Mouse (Mus musculus) mature B cell (primary cell): ENCODE measurements around the gene Armc12.

ENCODE experiments used
- in situ Hi-C: fragments of 300-500 bp; cut with MboI; formaldehyde crosslinking; loops from 2 replicates; pipeline ENCODE4 v1.14.3; 2019

Armc12 gene

DNA sequence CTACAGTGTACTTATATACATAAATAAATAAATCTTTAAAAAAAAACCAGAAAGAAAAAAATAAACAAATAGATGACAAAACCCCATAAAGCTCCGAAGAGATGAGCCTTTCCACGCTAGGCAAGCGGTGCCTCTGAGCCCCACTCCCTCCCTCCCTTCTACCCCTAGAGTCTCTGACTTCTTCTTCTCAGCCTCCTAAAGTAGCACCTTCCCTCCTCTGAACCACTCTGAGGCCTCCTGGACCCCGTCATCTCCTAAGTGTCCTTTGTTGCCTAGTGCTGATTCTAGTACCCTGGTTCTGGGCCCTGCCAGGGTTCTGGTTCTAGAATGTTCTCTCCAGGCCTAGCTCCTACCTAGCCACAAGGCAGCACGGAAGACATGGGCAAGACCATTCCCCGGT lies at the start of gene Armc12:
Gene Armc12, plus strand, starts transcription at position 301 of the 400 bp plus-strand sequence.
- in situ Hi-C loops = loop anchor here (25.0 kb wide), 1 partner anchor 143 kb away; no protein-coding TSS in a partner anchor

DNA sequence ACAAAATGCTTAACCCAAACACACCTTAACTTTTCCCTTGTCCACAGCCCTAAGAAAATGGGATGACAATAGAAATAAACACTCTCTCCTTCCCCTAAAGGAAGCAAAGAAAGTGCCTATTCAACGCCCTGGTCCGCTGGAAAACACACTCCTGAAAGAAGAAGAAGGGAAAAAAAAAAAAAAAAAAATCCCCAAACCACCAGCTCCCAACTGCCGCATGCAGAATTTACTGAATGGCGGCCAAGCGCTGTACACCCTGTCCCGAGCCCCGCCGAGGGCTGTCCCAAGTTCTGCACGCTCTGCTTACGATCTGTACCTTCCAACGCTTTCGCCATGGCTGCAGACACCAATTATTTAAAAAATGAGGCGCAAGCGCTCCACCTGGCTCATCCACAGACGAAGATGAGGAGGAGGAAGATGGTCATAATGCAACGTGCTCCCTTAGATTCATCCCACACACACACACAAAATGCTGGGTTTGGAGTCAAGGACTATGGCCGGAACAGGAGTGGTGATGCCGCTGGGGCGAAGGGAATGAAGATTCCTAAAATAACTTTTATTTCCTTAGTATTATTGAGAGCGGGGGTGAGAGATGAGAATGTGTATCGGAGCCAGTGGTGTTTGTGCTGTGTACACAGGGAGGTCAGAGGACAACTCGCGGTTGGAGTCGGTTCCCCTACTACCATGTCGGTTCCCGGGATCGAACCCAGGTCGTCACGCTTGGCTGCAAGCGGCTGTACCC lies 45.7 kb upstream of the Armc12 start:
- in situ Hi-C loops = loop anchor here (5.0 kb wide), 1 partner anchor 37 kb away; no protein-coding TSS in a partner anchor

DNA sequence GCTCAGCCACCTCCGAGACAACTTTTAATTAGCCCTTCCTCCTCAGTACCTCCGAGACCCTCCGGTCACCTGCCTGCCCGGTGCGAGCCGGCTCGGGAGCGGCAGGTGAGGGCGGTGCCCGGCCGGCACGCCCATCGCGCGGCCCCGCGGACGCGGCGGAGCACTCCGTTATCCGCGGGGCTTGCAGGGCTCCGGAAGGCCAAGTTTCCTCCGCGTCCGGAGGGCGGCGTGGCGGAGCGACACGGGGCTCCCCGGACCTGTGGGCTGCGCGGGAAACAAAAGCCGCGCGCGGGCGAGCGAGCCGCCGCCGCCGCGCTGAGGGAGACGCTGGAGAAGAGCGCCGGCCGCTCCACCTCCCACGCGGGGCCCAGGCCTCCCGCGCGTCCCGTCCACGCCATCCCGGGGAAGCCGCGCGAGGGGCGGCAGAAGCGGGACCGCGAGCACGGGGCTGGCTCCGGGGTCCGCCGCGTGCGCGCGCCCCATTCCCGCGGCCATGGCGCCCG lies 45.1 kb upstream of the Armc12 start:
- in situ Hi-C loops = no loop called here

DNA sequence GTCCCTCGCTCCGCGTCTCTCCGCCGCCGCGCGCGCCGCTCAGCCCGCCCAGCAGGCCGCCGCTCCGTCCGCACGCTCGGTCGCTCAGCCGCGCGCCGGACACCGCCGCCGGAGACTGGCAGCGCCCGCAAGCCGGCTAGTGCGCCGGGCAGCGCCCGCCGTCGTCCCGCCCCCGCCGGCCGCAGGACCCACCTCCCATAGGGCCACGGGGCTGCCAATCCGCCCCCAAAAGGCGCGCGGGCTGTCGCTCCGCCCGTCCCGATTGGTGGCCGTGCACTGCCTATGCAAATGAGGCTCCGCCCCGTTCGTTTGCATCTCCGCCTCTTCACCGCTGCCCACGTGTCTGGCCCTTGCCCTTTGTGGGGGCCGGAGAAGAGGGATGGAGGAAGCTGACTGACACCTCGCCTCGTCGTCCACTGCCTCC lies 44.6 kb upstream of the Armc12 start:
- in situ Hi-C loops = no loop called here

DNA sequence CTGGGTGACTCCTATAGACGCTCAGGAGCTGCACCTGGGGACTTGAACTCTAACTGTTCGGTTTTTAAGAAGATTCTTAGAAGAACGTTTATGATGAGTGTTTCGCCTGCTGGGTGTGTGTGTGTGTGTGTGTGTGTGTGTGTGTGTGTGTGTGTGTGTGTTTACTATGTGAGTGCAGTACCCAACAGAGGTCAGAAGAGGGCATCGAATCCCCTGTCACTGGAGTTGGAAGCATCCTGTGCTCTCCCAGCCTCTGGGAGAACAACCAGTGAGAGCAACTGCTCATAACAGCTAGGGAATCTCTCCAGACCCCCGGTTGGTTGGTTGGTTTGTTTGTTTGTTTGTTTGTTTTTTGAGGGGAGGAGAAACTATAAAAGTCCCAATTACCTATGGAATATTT lies 43.9 kb upstream of the Armc12 start:
- in situ Hi-C loops = no loop called here

DNA sequence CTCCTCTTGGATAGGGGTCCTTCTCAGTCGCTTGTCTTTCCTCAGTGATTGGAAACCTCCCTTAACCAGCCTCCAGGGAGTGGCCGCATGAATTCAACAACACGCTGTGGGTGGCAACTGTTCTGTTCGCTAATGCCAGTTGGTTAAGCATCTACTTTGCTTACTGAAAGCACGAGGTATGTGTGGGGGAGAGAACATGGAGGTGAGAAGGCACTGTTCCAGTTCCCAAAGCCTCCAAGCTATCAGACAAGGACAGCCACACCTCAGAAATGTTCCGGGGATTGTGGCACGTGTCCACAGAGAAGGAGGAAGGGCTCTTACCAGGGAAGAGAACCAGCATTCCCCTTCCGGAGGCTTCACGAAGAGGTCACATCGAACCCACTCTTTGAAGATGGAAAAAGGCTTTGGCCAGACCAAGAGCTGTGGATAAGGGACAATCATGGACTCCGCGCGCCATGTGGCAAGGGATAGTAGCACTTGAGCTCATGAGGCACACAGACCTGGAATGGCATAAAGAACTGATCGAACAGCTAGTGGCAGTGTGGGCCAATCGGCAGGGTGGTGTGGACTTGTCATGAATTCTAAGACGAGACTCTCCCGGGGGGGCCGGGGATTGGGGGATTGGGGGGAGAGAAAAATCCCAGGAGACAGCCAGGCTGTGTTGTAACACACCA lies 42.9 kb upstream of the Armc12 start:
- in situ Hi-C loops = no loop called here

DNA sequence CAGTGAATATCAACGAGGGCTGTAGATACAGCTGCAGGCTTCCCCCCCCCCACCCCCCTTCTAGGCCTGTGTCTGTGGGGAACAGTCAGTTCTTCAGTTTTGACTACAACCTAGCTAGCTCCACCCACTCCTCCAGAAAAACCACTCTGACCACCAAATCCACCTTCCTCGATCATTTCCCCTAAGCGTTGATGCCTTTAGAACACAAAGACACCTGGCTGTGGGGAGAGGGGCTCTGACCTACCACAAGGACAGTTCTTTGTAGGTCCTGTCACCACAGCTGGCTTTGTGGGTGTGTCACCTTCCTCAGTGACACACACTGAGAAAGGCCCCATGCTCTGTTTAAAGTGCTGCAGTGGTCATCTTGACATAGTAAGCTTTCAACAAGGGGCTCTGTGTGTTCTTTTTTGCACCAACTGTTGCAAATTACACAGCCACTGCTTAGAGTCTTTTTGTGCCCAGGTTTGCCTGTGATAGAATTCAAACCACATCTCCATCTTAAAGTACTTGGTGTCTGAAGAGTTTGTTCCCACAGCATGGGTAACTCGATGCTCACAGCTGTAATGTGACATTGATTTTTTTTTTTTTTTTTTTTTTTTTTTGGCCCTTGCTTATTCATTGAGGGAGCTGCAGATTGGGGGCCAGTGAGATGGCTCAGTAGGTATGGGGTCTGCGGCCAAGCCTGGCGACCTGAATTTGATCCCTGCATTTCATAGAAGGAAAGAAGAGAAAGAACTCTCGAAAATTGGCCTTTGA lies 42.2 kb upstream of the Armc12 start:
- in situ Hi-C loops = no loop called here

DNA sequence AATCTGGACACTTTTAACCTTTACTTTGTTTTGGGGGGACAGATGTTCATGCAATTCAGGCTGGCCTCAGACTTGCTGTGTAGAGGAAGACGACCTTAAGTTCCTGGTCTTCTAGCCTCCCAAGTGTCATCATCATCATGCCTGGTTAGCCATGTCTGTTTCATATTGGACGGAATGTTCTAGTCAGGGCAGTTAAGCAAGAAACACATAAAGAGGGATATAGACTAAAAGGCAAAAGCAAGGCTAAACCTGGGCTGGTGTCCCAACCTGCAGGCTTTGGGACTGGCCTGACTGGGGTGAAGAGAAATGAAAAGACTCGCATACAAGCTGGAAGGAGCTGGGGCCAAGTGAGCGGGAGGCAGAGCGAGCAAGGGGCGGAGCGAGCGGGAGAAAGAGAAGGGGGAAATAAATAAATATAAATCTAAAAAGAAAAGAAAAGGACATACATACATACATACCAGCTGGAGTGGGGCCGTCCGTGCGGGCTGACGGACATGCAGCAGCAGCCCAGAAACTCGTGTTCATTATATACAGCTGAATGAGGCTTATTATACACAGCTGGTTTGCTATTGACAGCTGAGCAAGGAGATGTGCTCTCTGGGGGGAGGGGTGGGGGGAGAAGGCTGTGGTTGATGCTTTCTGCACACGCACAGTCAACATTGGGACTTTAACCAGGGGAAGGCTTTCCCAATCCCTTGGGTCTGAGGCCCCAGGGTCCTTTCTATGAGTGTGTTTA lies 39.4 kb upstream of the Armc12 start:
- in situ Hi-C loops = no loop called here

DNA sequence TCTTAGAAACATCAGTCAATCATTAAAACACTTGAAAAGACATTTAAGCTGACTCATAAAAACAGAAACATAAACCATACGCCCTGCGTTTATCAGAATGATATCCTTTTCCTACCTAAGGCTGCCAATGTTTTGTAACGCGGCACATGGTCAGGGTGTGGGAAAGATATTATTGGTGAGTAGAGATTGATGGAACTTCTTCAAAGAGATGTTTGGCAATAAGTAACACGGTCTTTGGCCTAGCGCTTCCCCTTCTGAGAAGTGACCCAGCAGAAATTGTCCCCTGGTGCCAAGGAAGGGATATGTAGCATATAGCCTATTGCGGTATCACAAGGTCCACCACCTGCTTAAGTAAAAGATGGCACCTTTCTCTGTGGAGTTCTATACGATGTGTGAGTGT lies 34.8 kb upstream of the Armc12 start:
- in situ Hi-C loops = no loop called here

DNA sequence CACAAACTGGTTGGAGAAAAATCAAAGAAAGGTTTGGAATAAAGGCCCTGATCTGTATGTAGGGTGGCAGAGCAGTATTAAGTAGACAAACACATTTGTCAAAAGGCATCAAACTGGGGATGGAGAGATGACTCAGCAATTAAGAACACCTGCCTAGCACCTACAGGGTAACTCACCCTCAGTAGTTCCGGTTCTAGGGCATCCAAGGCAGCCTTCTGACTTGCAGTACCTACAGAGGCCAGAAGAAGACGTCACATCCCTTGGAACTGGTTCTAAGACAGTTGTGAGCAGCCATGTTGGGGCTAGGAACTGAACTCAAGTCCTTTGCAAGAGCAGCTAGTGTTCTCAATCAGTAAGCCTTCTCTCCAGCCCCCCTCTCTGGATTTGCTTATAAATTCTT lies 31.4 kb upstream of the Armc12 start:
- in situ Hi-C loops = no loop called here

DNA sequence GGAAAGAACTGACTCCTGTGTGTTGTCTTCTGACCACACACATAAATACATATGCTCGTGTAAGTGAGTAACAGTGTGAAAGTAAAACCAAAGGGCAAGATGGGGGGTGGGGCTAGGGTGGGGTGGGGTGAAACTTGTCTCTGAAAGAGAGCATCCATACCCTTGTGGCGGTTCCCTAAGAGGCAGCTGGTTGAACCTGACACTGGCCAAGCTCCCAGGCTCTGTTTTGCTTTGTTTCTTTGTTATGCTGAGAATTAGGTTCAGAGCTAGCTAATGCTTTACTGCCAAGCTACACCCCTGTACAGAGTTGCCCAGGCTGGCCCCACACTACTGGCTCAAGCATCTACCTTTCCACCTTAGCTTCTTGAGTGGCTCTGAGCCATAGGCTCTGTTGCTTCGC lies 30.1 kb upstream of the Armc12 start:
- in situ Hi-C loops = no loop called here

DNA sequence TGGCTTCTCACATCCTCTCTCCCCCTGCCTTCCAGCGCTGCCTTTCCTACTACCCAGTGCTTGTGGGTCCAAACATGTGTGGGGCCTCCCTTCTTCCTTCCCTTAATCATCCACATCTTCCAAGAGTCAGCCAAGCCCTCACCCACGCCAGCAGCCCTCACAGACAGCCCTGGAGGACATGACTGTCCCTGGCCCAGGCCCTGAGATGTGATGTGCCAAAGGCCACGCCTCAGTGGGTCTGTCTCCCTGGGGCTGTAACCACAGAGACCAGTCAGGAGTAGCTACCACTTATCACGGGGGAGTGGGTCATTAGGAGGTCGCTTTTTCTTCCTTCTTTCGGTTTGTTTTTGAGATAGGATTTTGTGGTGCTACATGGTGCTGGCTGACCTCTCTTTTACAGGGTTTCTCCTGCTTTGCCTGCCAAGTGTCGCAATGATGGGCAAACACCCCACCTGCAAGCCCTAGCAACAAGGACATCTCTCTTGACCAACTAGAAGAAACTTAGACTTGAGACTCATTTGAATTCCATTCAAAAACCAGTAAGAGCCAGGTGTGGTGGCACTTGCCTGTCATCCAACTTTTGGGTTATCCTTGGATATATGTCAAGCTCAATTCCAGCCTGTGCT lies 28.3 kb upstream of the Armc12 start:
- in situ Hi-C loops = no loop called here

DNA sequence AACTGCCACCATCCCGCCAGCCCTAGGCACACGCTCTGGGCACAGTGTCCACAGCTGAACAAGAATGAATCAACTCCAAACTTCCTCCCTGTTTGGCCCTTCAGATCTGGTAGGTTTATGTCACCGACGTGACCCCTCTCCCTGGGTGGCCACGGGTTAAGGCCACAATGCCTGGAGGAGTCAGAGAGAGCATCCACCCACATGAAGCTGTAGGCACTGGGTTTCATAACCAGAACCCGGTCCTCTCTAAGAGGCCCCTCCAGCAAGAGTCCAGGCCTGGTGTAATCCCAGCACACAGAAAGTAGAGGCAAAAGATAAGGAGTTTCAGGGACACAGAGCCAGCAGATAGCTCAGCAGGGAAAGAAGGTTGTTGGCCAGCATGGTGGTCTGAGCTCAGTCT lies 26.4 kb upstream of the Armc12 start:
- in situ Hi-C loops = no loop called here

DNA sequence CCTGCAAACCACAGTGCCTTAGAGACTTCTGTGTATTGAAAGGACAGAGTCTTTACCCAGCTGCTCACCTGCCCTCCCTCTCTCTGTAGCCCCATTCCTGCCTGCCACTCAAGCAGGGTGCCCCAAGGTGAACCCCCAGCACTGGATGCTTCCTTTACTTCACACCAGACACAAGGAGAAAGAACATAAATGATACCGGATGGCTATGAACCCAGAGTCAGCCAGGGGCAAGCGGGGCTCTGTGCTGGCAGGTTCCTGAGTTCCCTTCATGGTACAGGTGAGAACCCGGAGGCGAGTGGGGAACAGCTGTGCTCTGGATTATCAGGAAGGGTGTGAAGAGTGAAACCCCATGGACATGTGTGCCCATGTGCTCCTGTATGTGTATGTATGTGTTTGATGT lies 25.0 kb upstream of the Armc12 start:
- in situ Hi-C loops = no loop called here

DNA sequence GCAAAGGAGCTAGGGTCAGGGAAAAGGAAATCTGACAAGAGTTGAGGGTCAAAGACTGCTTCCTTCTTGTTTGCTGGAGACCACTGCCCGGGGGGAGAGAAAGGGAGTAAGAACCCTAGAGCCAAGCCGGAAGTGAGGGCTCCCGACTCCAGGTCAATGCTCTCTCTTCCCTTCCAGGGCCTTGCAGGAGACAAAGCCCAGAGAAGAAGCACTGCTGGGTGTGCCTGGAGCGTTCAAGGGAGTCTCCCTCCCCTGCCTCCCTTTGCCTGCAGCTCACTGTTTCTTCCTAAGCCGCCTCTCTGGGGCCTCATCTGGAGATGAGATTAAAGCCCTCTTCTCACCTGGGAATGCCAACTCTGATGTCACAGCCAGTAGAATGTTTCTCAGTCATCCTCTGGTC lies 23.7 kb upstream of the Armc12 start:
- in situ Hi-C loops = no loop called here

DNA sequence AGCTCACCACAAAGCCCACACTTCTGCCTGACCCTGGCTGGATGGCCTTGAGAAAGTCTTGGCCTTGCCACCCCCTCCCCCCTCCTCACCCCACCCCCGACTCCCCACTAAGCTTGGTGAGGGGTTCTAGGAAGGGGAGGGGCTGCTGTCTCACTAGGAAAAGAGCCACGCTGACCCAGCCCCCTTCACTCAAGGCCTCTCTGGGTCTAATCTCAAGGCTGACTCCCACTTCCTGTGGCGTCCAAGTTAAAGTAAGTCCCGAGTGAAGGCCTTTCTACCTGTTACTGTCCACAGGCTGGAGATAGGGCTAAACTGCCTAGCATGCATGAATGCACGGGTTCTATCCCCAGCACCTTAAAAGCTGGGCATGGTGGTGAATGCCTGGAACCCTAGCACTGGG lies 23.1 kb upstream of the Armc12 start:
- in situ Hi-C loops = no loop called here

DNA sequence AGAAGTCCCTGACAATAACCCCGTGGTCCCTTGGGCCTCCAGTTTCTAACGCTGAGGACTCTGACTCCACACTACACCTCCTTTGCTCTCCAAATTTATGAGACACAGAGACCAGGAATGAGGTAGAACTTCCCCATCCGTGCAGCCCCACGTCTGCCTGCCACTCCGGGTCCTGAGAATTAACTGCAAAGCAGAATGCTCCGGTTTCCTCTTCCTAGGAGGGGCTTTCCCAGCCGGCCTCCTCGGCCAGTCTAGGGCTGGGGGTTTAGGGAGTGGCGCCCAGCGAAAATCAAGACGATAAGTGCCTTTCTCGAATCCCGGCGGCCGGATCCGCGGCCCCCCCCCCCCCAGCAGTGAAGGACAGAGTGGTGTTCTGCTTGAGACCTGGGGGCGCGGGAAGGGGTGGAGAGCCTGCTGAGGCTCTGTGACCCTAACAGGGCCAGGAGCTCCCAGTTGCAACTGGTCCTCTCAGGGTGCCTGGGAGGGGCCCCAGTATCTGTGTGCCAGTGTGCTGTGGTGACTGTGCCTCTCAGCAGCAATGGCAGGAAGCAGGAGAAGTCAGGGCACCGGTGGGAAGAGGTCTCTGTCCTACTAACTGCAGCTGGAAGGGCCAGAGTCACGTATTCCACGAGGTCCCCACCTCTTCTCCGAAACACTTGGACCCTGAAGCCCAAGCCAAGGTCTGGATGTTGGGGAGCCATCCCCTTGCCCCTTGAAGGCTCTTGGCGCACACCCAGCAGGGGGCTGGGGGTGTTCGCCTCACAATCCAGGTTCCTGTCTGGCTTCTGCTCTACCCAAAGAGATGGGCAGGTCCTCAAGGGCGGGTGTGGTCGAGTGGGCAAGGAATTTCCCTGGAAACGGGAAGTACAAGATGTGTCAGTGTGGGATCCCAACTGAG lies 19.9 kb upstream of the Armc12 start:
- in situ Hi-C loops = no loop called here

DNA sequence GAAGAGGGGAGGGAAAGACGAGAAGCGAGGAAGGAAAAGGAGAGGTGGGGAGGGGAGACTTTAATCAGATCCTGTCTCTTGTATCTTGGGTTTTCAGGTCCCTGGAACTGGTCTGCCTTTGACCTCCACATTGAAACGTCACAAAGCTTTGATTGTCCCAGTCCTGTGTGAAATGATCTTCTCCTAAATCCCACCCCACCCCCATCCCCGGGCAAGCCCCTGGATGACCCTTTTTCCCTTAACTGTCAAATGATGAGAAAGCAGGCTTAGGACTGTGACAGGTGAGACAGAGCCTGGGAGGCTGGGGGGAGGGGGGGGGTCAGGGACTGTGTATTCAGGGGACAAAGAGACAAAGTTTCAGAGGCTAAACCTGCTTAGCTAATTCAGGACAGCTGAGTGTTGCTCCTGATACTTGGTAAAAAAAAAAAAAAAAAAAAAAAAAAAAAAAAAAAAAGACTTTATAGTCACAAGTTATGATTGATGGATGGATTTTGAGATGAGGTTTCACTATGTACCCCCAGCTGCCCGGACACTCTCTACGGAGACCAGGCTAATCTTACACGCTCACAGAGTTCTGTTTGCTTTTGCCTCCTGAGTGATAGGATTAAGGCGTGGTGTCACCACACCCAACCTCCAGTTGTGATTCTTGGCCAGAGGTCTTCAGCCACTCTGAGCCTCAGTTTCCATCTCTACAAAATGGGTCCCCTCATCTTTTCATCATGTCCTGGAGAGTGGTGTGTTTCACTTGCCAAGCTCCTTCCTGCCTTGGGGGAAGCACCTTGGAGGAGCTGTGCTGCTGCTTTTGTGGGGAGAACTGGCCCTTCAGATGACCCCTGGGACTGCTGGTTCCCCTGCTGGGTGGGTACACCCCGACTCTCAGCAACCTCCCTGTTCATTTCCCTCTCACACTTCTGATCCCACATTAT lies 18.7 kb upstream of the Armc12 start:
- in situ Hi-C loops = no loop called here

DNA sequence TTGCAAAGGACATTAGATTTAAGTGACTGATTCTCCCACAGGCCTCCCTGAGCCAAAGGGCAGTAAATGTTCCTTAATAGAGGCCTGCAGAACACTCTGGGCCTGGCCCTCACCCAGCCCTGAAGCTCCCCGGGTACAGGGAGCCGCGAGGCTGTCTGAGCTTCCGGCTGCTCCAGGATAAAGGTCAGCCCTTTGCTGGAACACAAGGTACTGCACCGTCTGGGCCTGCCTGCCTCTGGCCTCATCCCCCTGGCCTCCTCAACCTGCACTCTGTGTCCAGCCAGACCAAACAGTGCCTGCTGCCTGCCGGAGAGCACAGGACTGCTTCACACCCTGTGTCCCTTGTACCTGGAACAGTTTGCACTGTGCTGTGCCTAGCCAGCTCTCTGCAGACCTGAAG lies 17.9 kb upstream of the Armc12 start:
- in situ Hi-C loops = no loop called here
